Mouse (Mus musculus) C2C12 (cell line): Measurements from ENCODE around the gene Ces2a.

Experiments used
- CEBPB ChIP-seq: IDR thresholded peaks from one replicate; pipeline ENCODE4 v1.6.1; 2011; ENCODE audit warnings: low read depth, mild to moderate bottlenecking, control low read depth, moderate library complexity
- CTCF ChIP-seq: IDR thresholded peaks from one replicate; pipeline ENCODE4 v1.5.1; 2011; ENCODE audit not compliant: control insufficient read depth, insufficient read depth, insufficient read length
- MAX ChIP-seq: IDR thresholded peaks from one replicate; pipeline ENCODE4 v1.6.1; 2011; ENCODE audit warnings: mild to moderate bottlenecking, control low read depth
- USF1 ChIP-seq: IDR thresholded peaks from one replicate; pipeline ENCODE4 v1.6.1; 2011; ENCODE audit warnings: low read depth, mild to moderate bottlenecking, control low read depth, moderate library complexity

- TF ChIP-seq CTCF (no peak), MAX (no peak), USF1 (no peak), CEBPB (no peak)
These were observed 55.1 kb downstream of the Ces2a start for GRCm38 (mm10) chr8:104788929-104789328.
